Mouse (Mus musculus): Measurements from ENCODE around the gene Gm42669. TPM values are rescaled to one million over a fixed set of nuclear protein-coding genes. Genes with fewer than 3 reads are reported as not detected.

Gene Gm42669
- polyA plus RNA-seq, 1 experiment, result 0.06 TPM

DNA sequence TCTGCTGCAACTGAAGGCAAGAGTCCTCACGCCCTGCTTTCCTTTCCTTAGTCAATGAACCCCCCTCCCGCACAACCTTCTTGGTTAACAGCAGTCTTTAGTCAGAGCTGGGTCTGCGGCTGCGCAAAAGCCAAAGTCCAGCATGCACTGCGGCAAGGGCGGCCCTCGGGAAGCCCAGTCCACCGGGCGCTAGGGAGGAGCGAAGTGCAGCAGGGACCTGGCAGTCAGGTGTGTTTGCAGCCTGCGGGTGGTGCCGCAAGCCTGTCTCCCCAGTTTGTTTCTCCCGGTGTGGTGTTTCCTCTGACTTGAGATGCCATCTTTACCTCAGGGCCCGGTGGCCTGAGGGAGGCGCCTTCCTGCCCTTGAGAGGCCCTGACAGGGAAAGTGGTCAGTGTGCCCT lies 27.2 kb downstream of the Gm42669 start, which contains the start of gene 1700028K03Rik:
1700028K03Rik (plus strand) TSS at position 129 of the 400 bp plus-strand sequence.
- no peaks in the 10 kb centered on the region for H3K27me3 ChIP-seq (ENCODE audit: control insufficient read depth, insufficient read depth, low read length)
- no peaks in the 10 kb centered on the region for H3K36me3 ChIP-seq (ENCODE audit: control insufficient read depth, insufficient read depth, low read length)
- no peak for DNase-seq (ENCODE audit: low read depth in 1 of 2, low spot score in 2 of 2)
- H3K4me1 ChIP-seq (ENCODE audit: control insufficient read depth, insufficient read depth, insufficient read length), result no peaks in the 10 kb centered on the region; the same call in 1 of the 2 replicates
- 85% methylated on average over 15 of the region's 15 CpGs for WGBS
- TF ChIP-seq CTCF (IDR thresholded peaks at IDR 0.05; ENCODE audit: extremely low read depth, insufficient read depth, insufficient read length, insufficient replicate concordance) (no peak), POLR2A (IDR thresholded peaks at IDR 0.05; ENCODE audit: low read depth, low read length) (no peak)
- H3K4me3 ChIP-seq (ENCODE audit: extremely low read depth, insufficient read depth, insufficient read length), result no peak within 1 kb of the TSS
- H3K27ac ChIP-seq (ENCODE audit: insufficient read depth, low read length), result no peak within 1 kb of the TSS

GRCm38 (mm10) chr5:107541696-107542095 lies 34.3 kb downstream of the Gm42669 start:
- no peaks in the 10 kb centered on the region for H3K36me3 ChIP-seq (ENCODE audit: control insufficient read depth, insufficient read depth, low read length)
- TF ChIP-seq POLR2A (IDR thresholded peaks at IDR 0.05; ENCODE audit: low read depth, low read length), result no peak
- no peaks in the 10 kb centered on the region for H3K27me3 ChIP-seq (ENCODE audit: control insufficient read depth, insufficient read depth, low read length)
- 68% methylated on average over 7 of the region's 7 CpGs for WGBS
- no peak for DNase-seq (ENCODE audit: low read depth in 1 of 2, low spot score in 2 of 2)
- H3K27ac ChIP-seq (ENCODE audit: insufficient read depth, low read length), result no peak overlapping the region
- no peak overlapping the region for H3K4me3 ChIP-seq (ENCODE audit: extremely low read depth, insufficient read depth, insufficient read length)
- no peaks in the 10 kb centered on the region for H3K4me1 ChIP-seq (ENCODE audit: control insufficient read depth, insufficient read depth, insufficient read length)

- no peak overlapping the region for H3K4me3 ChIP-seq (ENCODE audit: extremely low read depth, insufficient read depth, insufficient read length)
- TF ChIP-seq CTCF (IDR thresholded peaks at IDR 0.05; ENCODE audit: extremely low read depth, insufficient read depth, insufficient read length, insufficient replicate concordance), result no peak
- no peak for TF ChIP-seq POLR2A (IDR thresholded peaks at IDR 0.05; ENCODE audit: low read depth, low read length)
- peak in 1 of 2 experiments; percentile 21 for DNase-seq (ENCODE audit: low read depth in 1 of 2, low spot score in 2 of 2)
- no peaks in the 10 kb centered on the region for H3K27me3 ChIP-seq (ENCODE audit: control insufficient read depth, insufficient read depth, low read length)
- H3K4me1 ChIP-seq (ENCODE audit: control insufficient read depth, insufficient read depth, insufficient read length), result no peaks in the 10 kb centered on the region
- H3K27ac ChIP-seq (ENCODE audit: insufficient read depth, low read length), result no peak overlapping the region
- peaks cover 6% of the 10 kb centered on the region for H3K36me3 ChIP-seq (ENCODE audit: control insufficient read depth, insufficient read depth, low read length)
- WGBS, result 28% methylated on average over 4 of the region's 4 CpGs
Observed at GRCm38 (mm10) chr5:107545927-107546326, 38.5 kb downstream of the Gm42669 start.

GRCm38 (mm10) chr5:107547955-107548354 lies 40.5 kb downstream of the Gm42669 start:
- H3K4me3 ChIP-seq (ENCODE audit: extremely low read depth, insufficient read depth, insufficient read length), result no peak overlapping the region
- H3K36me3 ChIP-seq (ENCODE audit: control insufficient read depth, insufficient read depth, low read length), result peaks cover 10% of the 10 kb centered on the region
- TF ChIP-seq POLR2A (IDR thresholded peaks at IDR 0.05; ENCODE audit: low read depth, low read length) (no peak), CTCF (IDR thresholded peaks at IDR 0.05; ENCODE audit: extremely low read depth, insufficient read depth, insufficient read length, insufficient replicate concordance) (no peak)
- H3K27me3 ChIP-seq (ENCODE audit: control insufficient read depth, insufficient read depth, low read length), result no peaks in the 10 kb centered on the region
- H3K4me1 ChIP-seq (ENCODE audit: control insufficient read depth, insufficient read depth, insufficient read length), result no peaks in the 10 kb centered on the region
- H3K27ac ChIP-seq (ENCODE audit: insufficient read depth, low read length), result no peak overlapping the region
- no peak for DNase-seq (ENCODE audit: low read depth in 1 of 2, low spot score in 2 of 2)
- WGBS, result 79% methylated on average over 3 of the region's 3 CpGs

DNA sequence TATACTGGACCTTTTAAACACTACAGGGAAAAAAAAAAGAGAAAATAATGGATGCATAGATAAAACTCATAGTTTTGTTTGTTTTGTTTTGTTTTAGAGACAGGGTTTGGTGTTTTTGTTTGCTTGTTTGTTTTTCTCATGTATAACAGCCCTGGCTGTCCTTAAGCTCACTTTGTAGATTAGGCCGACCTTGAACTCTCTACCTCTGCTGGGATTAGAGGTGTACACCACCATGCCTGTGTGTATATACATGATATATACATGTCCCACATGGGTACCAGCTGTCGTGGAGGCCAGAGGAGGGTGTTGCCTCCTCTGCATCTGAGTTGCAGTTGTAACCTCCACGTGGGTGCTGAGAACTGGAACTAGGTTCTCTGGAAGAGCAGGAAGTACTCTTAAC lies 41.0 kb downstream of the Gm42669 start:
- 73% methylated on average over 3 of the region's 3 CpGs for WGBS
- Histone ChIP-seq H3K27ac (ENCODE audit: insufficient read depth, low read length) (no peak overlapping the region), H3K4me1 (ENCODE audit: control insufficient read depth, insufficient read depth, insufficient read length) (no peaks in the 10 kb centered on the region), H3K4me3 (ENCODE audit: extremely low read depth, insufficient read depth, insufficient read length) (no peak overlapping the region), H3K27me3 (ENCODE audit: control insufficient read depth, insufficient read depth, low read length) (no peaks in the 10 kb centered on the region), H3K36me3 (ENCODE audit: control insufficient read depth, insufficient read depth, low read length) (peaks cover 10% of the 10 kb centered on the region)
- DNase-seq (ENCODE audit: low read depth in 1 of 2, low spot score in 2 of 2), result no peak
- TF ChIP-seq CTCF (IDR thresholded peaks at IDR 0.05; ENCODE audit: extremely low read depth, insufficient read depth, insufficient read length, insufficient replicate concordance) (no peak), POLR2A (IDR thresholded peaks at IDR 0.05; ENCODE audit: low read depth, low read length) (no peak)

GRCm38 (mm10) chr5:107554336-107554735 lies 46.9 kb downstream of the Gm42669 start:
- Histone ChIP-seq H3K36me3 (ENCODE audit: control insufficient read depth, insufficient read depth, low read length) (peaks cover 10% of the 10 kb centered on the region), H3K27ac (ENCODE audit: insufficient read depth, low read length) (no peak overlapping the region), H3K4me1 (ENCODE audit: control insufficient read depth, insufficient read depth, insufficient read length) (no peaks in the 10 kb centered on the region), H3K27me3 (ENCODE audit: control insufficient read depth, insufficient read depth, low read length) (no peaks in the 10 kb centered on the region), H3K4me3 (ENCODE audit: extremely low read depth, insufficient read depth, insufficient read length) (no peak overlapping the region)
- 79% methylated on average over 5 of the region's 5 CpGs for WGBS
- no peak for DNase-seq (ENCODE audit: low read depth in 1 of 2, low spot score in 2 of 2)
- TF ChIP-seq CTCF (IDR thresholded peaks at IDR 0.05; ENCODE audit: extremely low read depth, insufficient read depth, insufficient read length, insufficient replicate concordance) (no peak), POLR2A (IDR thresholded peaks at IDR 0.05; ENCODE audit: low read depth, low read length) (no peak)

DNA sequence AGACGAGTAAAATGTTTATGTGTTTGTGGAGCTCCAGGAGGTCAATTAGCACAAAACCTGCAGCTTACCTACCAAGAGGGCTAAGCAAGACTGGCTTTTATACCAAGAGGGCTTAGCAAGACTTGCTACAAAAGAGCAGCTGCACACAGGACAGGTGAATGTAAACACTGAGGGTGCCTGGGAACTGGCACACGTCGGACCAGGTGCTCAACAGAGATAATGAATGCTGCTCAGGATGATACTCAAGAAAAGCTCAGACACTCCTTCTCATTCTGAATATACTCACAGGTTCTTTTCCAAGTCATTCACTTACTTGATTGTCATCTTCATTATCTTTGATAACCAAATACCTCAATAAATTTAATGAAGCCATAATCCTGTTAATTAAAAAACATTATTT lies 49.5 kb downstream of the Gm42669 start:
- DNase-seq (ENCODE audit: low read depth in 1 of 2, low spot score in 2 of 2), result no peak
- WGBS, result 96% methylated on average over 3 of the region's 3 CpGs
- Histone ChIP-seq H3K27me3 (ENCODE audit: control insufficient read depth, insufficient read depth, low read length) (no peaks in the 10 kb centered on the region), H3K4me3 (ENCODE audit: extremely low read depth, insufficient read depth, insufficient read length) (no peak overlapping the region), H3K36me3 (ENCODE audit: control insufficient read depth, insufficient read depth, low read length) (peaks cover 16% of the 10 kb centered on the region), H3K4me1 (ENCODE audit: control insufficient read depth, insufficient read depth, insufficient read length) (no peaks in the 10 kb centered on the region), H3K27ac (ENCODE audit: insufficient read depth, low read length) (no peak overlapping the region)
- TF ChIP-seq CTCF (IDR thresholded peaks at IDR 0.05; ENCODE audit: extremely low read depth, insufficient read depth, insufficient read length, insufficient replicate concordance), result no peak
- TF ChIP-seq POLR2A (IDR thresholded peaks at IDR 0.05; ENCODE audit: low read depth, low read length), result no peak

Measured in spleen, adult 2 months (tissue).